In genomic region chr7:133181388-133181787, GRCm38 (mm10) we compare ENCODE assay signal across 29 mouse cellular contexts. TPM values are rescaled to one million over a fixed set of nuclear protein-coding genes. Genes with fewer than 3 reads are reported as not detected.
DNase-seq lines count a peak whose midpoint lies in the region; ATAC-seq and TF ChIP-seq lines count a peak whose summit lies in the region.
"Had no signal": no experiment of that assay in that cellular context is flagged by ENCODE, and none has a peak within 500 bp of the region (broad histone marks: within the 10 kb centered on the region; RNA-seq: fewer than 3 reads in every experiment).

No protein-coding gene starts in this region.

- TF ChIP-seq POLR2A in heart, adult 2 months (IDR thresholded peaks at IDR 0.05; ENCODE audit: insufficient read depth, low read depth, low read length) = no peak
- no peak for TF ChIP-seq POLR2A in embryonic fibroblast, embryonic 13.5 days (IDR thresholded peaks at IDR 0.05; ENCODE audit: low read depth, low read length)

- DNase-seq in heart, adult 2 months = no peak
- DNase-seq in heart, adult 18-20 months = no peak
- no peak for DNase-seq in liver, postnatal 0 days
- peak; percentile 35 for DNase-seq in ES-CJ7 (ENCODE audit: low read depth, low spot score)
- DNase-seq: adrenal gland, adult 2 months; adrenal gland, postnatal 36 days; cerebellum, adult 18-20 months; cerebellum, postnatal 25 days; gastrocnemius, postnatal 25 days; heart, postnatal 14 days; kidney, adult 2 months; liver, embryonic 13.5 days; lung, embryonic 14.5 days; lung, postnatal 14 days; thymus, postnatal 4 days had no signal

- H3K79me2 ChIP-seq in heart, adult 2 months (replicated peaks; ENCODE audit: control insufficient read depth, insufficient read depth, low read length) = no peaks in the 10 kb centered on the region

- no peak overlapping the region for H3K27ac ChIP-seq in heart, adult 2 months
- no peak overlapping the region for H3K27ac ChIP-seq in liver, postnatal 0 days (ENCODE audit: low read depth)
- H3K27ac ChIP-seq in liver, embryonic 12.5 days = no peak overlapping the region
- peak overlapping the region; percentile 36; the same call in 1 of the 2 replicates for H3K27ac ChIP-seq in embryonic fibroblast, embryonic 13.5 days (ENCODE audit: insufficient read depth, low read length)
- H3K27ac ChIP-seq in heart, embryonic 12.5 days (ENCODE audit: poor library complexity, severe bottlenecking) = no peak overlapping the region
- H3K27ac ChIP-seq: embryonic facial prominence, embryonic 10.5 days; embryonic facial prominence, embryonic 15.5 days; hindbrain, embryonic 10.5 days; hindbrain, embryonic 15.5 days; limb, embryonic 13.5 days; liver, embryonic 13.5 days; neural tube, embryonic 13.5 days had no signal

- TF ChIP-seq CTCF in heart, adult 2 months (IDR thresholded peaks at IDR 0.05) = 0 out of 2 replicates have a peak, but pooled peaks have one; percentile 27
- TF ChIP-seq CTCF in liver, postnatal 0 days (IDR thresholded peaks at IDR 0.05; ENCODE audit: low read depth) = 0 out of 2 replicates have a peak, but pooled peaks have one; percentile 12
- TF ChIP-seq CTCF in embryonic fibroblast, embryonic 13.5 days (IDR thresholded peaks at IDR 0.05; ENCODE audit: borderline replicate concordance, insufficient read depth, low read length) = no peak

- H3K9ac ChIP-seq in heart, adult 2 months (ENCODE audit: low read depth, low read length) = no peak overlapping the region
- no peak overlapping the region for H3K9ac ChIP-seq in liver, postnatal 0 days (replicated peaks)
- no peak overlapping the region for H3K9ac ChIP-seq in liver, embryonic 12.5 days
- no peak overlapping the region for H3K9ac ChIP-seq in heart, embryonic 12.5 days
- H3K9ac ChIP-seq: embryonic facial prominence, embryonic 15.5 days; hindbrain, embryonic 15.5 days; limb, embryonic 13.5 days; liver, embryonic 13.5 days; lung, embryonic 14.5 days; neural tube, embryonic 13.5 days had no signal

- WGBS in heart, adult 2 months = 55% methylated on average over 2 of the region's 2 CpGs
- 36% methylated on average over 2 of the region's 2 CpGs for WGBS in liver, postnatal 0 days (ENCODE audit: insufficient replicate concordance)
- 22% methylated on average over 2 of the region's 2 CpGs for WGBS in liver, embryonic 12.5 days (ENCODE audit: insufficient replicate concordance)
- 47% methylated on average over 2 of the region's 2 CpGs for WGBS in heart, embryonic 12.5 days

- H3K36me3 ChIP-seq in heart, adult 2 months (ENCODE audit: control insufficient read depth, insufficient read depth, low read length) = no peaks in the 10 kb centered on the region
- no peaks in the 10 kb centered on the region for H3K36me3 ChIP-seq in liver, postnatal 0 days (replicated peaks; ENCODE audit: insufficient read depth, low read length)
- no peaks in the 10 kb centered on the region for H3K36me3 ChIP-seq in liver, embryonic 12.5 days
- no peaks in the 10 kb centered on the region for H3K36me3 ChIP-seq in heart, embryonic 12.5 days
- H3K36me3 ChIP-seq: embryonic facial prominence, embryonic 10.5 days; embryonic facial prominence, embryonic 15.5 days; G1E; hindbrain, embryonic 10.5 days; hindbrain, embryonic 15.5 days; limb, embryonic 13.5 days; liver, embryonic 13.5 days; neural tube, embryonic 13.5 days had no signal

- TF ChIP-seq EP300 in heart, adult 2 months (IDR thresholded peaks at IDR 0.05; ENCODE audit: insufficient read depth, low read depth, low read length) = no peak
- TF ChIP-seq EP300 in liver, postnatal 0 days (IDR thresholded peaks at IDR 0.05; ENCODE audit: low read depth) = no peak

- peaks cover 8% of the 10 kb centered on the region for H3K4me1 ChIP-seq in heart, adult 2 months (ENCODE audit: control insufficient read depth, insufficient read depth, low read length)
- H3K4me1 ChIP-seq in liver, postnatal 0 days (ENCODE audit: insufficient read depth) = no peaks in the 10 kb centered on the region
- peaks cover 15% of the 10 kb centered on the region; the same call in 1 of the 2 replicates for H3K4me1 ChIP-seq in liver, embryonic 12.5 days
- peaks cover 4% of the 10 kb centered on the region; the same call in 1 of the 2 replicates for H3K4me1 ChIP-seq in embryonic fibroblast, embryonic 13.5 days (ENCODE audit: control insufficient read depth, insufficient read depth, low read length)
- H3K4me1 ChIP-seq in heart, embryonic 12.5 days (replicated peaks) = peaks cover 19% of the 10 kb centered on the region

- no peaks in the 10 kb centered on the region for H3K9me3 ChIP-seq in liver, postnatal 0 days (ENCODE audit: low read length)
- H3K9me3 ChIP-seq in liver, embryonic 12.5 days (replicated peaks) = no peaks in the 10 kb centered on the region
- H3K9me3 ChIP-seq in heart, embryonic 12.5 days (replicated peaks) = no peaks in the 10 kb centered on the region
- H3K9me3 ChIP-seq: embryonic facial prominence, embryonic 10.5 days; embryonic facial prominence, embryonic 15.5 days; G1E; hindbrain, embryonic 10.5 days; hindbrain, embryonic 15.5 days; liver, embryonic 13.5 days had no signal

- intact Hi-C loops in heart, adult 2 months (cut with DNase I) = no loop called here

- no peaks in the 10 kb centered on the region for H3K27me3 ChIP-seq in heart, adult 2 months (ENCODE audit: control insufficient read depth, insufficient read depth, low read length)
- H3K27me3 ChIP-seq in liver, postnatal 0 days (ENCODE audit: insufficient read depth, low read length) = no peaks in the 10 kb centered on the region
- H3K27me3 ChIP-seq in liver, embryonic 12.5 days (replicated peaks) = peaks cover 6% of the 10 kb centered on the region; the same call in 1 of the 2 replicates
- H3K27me3 ChIP-seq in heart, embryonic 12.5 days (replicated peaks) = peaks cover 6% of the 10 kb centered on the region; the same call in 1 of the 2 replicates
- H3K27me3 ChIP-seq: embryonic facial prominence, embryonic 15.5 days; hindbrain, embryonic 15.5 days; limb, embryonic 13.5 days; liver, embryonic 13.5 days; neural tube, embryonic 13.5 days; Patski had no signal

- H3K4me2 ChIP-seq in liver, postnatal 0 days (ENCODE audit: low read depth, low read length) = no peak overlapping the region
- H3K4me2 ChIP-seq in liver, embryonic 12.5 days = no peak overlapping the region
- H3K4me2 ChIP-seq in heart, embryonic 12.5 days = no peak overlapping the region
- H3K4me2 ChIP-seq: embryonic facial prominence, embryonic 15.5 days; hindbrain, embryonic 15.5 days; limb, embryonic 13.5 days; liver, embryonic 13.5 days; lung, embryonic 14.5 days; neural tube, embryonic 13.5 days had no signal

- H3K4me3 ChIP-seq in heart, adult 2 months = no peak overlapping the region
- no peak overlapping the region for H3K4me3 ChIP-seq in liver, postnatal 0 days (ENCODE audit: low read depth, low read length)
- no peak overlapping the region for H3K4me3 ChIP-seq in liver, embryonic 12.5 days
- H3K4me3 ChIP-seq in embryonic fibroblast, embryonic 13.5 days (ENCODE audit: insufficient read depth, low read length) = no peak overlapping the region
- H3K4me3 ChIP-seq in heart, embryonic 12.5 days = no peak overlapping the region
- H3K4me3 ChIP-seq: embryonic facial prominence, embryonic 10.5 days; embryonic facial prominence, embryonic 15.5 days; hindbrain, embryonic 10.5 days; hindbrain, embryonic 15.5 days; limb, embryonic 13.5 days; liver, embryonic 13.5 days; neural tube, embryonic 13.5 days had no signal

- ATAC-seq in liver, postnatal 0 days = no peak
- ATAC-seq in liver, embryonic 12.5 days = no peak
- no peak for ATAC-seq in heart, embryonic 12.5 days (ENCODE audit: insufficient number of reproducible peaks, low FRiP score)
- ATAC-seq: activated CD4-positive, CD25-positive, alpha-beta regulatory T cell, adult 4 months; forebrain, embryonic 14.5 days; inflammation-experienced regulatory T-cells, adult 6 months; Patski had no signal

RNA-seq across cellular contexts. Expression of gene Ctbp2, which starts 57.2 kb away (rescaled TPM):
- 10 to 100 TPM; 28.1 to 28.3 TPM for total RNA-seq in heart, adult 2 months (2021)
- polyA plus RNA-seq in heart, adult 2 months (2012; rRNA removed) = 22.8 and 28.5 TPM in 2 replicates
- total RNA-seq in heart, adult 18-20 months (2021) = 10 to 100 TPM; 24.4 to 30.6 TPM
- polyA plus RNA-seq in liver, postnatal 0 days (2015; fragmentation: Nextera tagmentation; extraction: Ambion mirVana) = 5.8 and 6.1 TPM in 2 replicates
- 23.1 and 24.1 TPM in 2 replicates for polyA plus RNA-seq in liver, embryonic 12.5 days (2016; fragmentation: Nextera tagmentation; extraction: Ambion mirVana)
- 56.4 and 59.9 TPM in 2 replicates for polyA plus RNA-seq in embryonic fibroblast, embryonic 13.5 days (2011; ENCODE audit: insufficient read length, low read depth, missing spikeins)
- 60.6 and 66.2 TPM in 2 replicates for polyA plus RNA-seq in heart, embryonic 12.5 days (2016; fragmentation: Nextera tagmentation; extraction: Ambion mirVana)

RNA-seq across cellular contexts. Expression of gene Fgfr2, which starts 58.2 kb away (rescaled TPM):
- 1 to 10 TPM; 1.1 to 1.3 TPM for total RNA-seq in heart, adult 2 months (2021)
- 2.0 and 2.2 TPM in 2 replicates for polyA plus RNA-seq in heart, adult 2 months (2012; rRNA removed)
- 1 to 10 TPM; 1.3 to 2.6 TPM for total RNA-seq in heart, adult 18-20 months (2021)
- polyA plus RNA-seq in liver, postnatal 0 days (2015; fragmentation: Nextera tagmentation; extraction: Ambion mirVana) = 11.2 TPM in 2 replicates
- 17.8 and 18.5 TPM in 2 replicates for polyA plus RNA-seq in liver, embryonic 12.5 days (2016; fragmentation: Nextera tagmentation; extraction: Ambion mirVana)
- polyA plus RNA-seq in embryonic fibroblast, embryonic 13.5 days (2011; ENCODE audit: insufficient read length, low read depth, missing spikeins) = 50.0 and 59.9 TPM in 2 replicates
- polyA plus RNA-seq in heart, embryonic 12.5 days (2016; fragmentation: Nextera tagmentation; extraction: Ambion mirVana) = 33.6 and 34.1 TPM in 2 replicates
- polyA plus RNA-seq: activated CD4-positive, CD25-positive, alpha-beta regulatory T cell, adult 4 months; G1E had no signal
